Mouse (Mus musculus) stomach, postnatal 0 days (tissue): ENCODE measurements around the gene Zscan20.

Experiments
- CTCF ChIP-seq: IDR thresholded peaks from 2 replicates; pipeline ENCODE4 v1.5.1; 2016; ENCODE audit warnings: antibody characterized with exemption, low read depth, mild to moderate bottlenecking, moderate library complexity
- EP300 ChIP-seq: optimal IDR thresholded peaks from 2 replicates; pipeline ENCODE3; 2016; ENCODE audit warnings: antibody characterized with exemption

GRCm38 (mm10) chr4:128621109-128621508, 11.2 kb upstream of the Zscan20 start:
- no peak for TF ChIP-seq EP300
- no peak for TF ChIP-seq CTCF
